Mouse (Mus musculus) lung, postnatal 0 days (tissue): ENCODE data around the gene Mettl16. TPM values are rescaled to one million over a fixed set of nuclear protein-coding genes. Genes with fewer than 3 reads are reported as not detected.

ENCODE experiments used
- ATAC-seq: fragments of 200-750 bp; cut with Nextera tagmentation; 2 replicates; pipeline ENCODE4 v1.8.0; 2017; ENCODE audit warnings: moderate library complexity
- DNase-seq: peaks from one replicate; pipeline ENCODE4 v3.0.0-alpha.2; 2016; ENCODE audit warnings: low spot score
- H3K27ac ChIP-seq: fragments of 300-500 bp; sonication (generic); 2 replicates; pipeline ENCODE4 v1.5.1; 2014; ENCODE audit warnings: antibody characterized with exemption, mild to moderate bottlenecking, low read length, mixed read lengths
- H3K27me3 ChIP-seq: fragments of 300-500 bp; sonication (generic); replicated peaks from 2 replicates; pipeline ENCODE4 v1.6.1; 2014; ENCODE audit warnings: low read length, mixed read lengths; ENCODE audit not compliant: insufficient read depth
- H3K36me3 ChIP-seq: fragments of 300-500 bp; sonication (generic); 2 replicates; pipeline ENCODE4 v1.6.1; 2014; ENCODE audit warnings: low read length, mixed read lengths; ENCODE audit not compliant: insufficient read depth
- H3K4me1 ChIP-seq: fragments of 300-500 bp; sonication (generic); 2 replicates; pipeline ENCODE4 v1.6.1; 2014; ENCODE audit warnings: antibody characterized with exemption, low read depth, low read length, mixed read lengths; ENCODE audit not compliant: insufficient read depth
- H3K4me2 ChIP-seq: fragments of 300-500 bp; sonication (generic); replicated peaks from 2 replicates; pipeline ENCODE4 v1.6.1; 2014; ENCODE audit warnings: low read depth, mild to moderate bottlenecking, low read length, moderate library complexity, mixed read lengths
- H3K4me3 ChIP-seq: fragments of 300-500 bp; sonication (generic); 2 replicates; pipeline ENCODE4 v1.5.1; 2014; ENCODE audit warnings: low read depth, low read length
- H3K9ac ChIP-seq: fragments of 300-500 bp; sonication (generic); replicated peaks from 2 replicates; pipeline ENCODE4 v1.6.1; 2014; ENCODE audit warnings: low read depth, mild to moderate bottlenecking
- H3K9me3 ChIP-seq: fragments of 300-500 bp; sonication (generic); 2 replicates; pipeline ENCODE4 v1.6.1; 2016; ENCODE audit warnings: low read length, mixed read lengths
- CTCF ChIP-seq: IDR thresholded peaks from 2 replicates; pipeline ENCODE4 v1.5.1; 2016; ENCODE audit warnings: antibody characterized with exemption, mild to moderate bottlenecking
- EP300 ChIP-seq: IDR thresholded peaks from 2 replicates; pipeline ENCODE4 v1.6.1; 2016; ENCODE audit warnings: antibody characterized with exemption, mild to moderate bottlenecking, control low read depth
- WGBS: fragments of 180-500 bp; shearing (Covaris S2); extraction: QIAGEN DNeasy Blood & Tissue Kit; methylation state at CpG from one replicate; pipeline ENCODE4 v1.1.7; 2014; 5-methylcytosine and 5-hydroxymethylcytosine counted together
- polyA plus RNA-seq: library from polyadenylated mRNA; unstranded; fragments of >200 nt; fragmentation: Nextera tagmentation; extraction: Ambion mirVana; gene quantifications from 2 replicates; pipeline ENCODE4 v1.2.1, GENCODE M21; 2015

The Mettl16 gene
- polyA plus RNA-seq, 1 experiment from 2014 or later: 13.7 TPM

GRCm38 (mm10) chr11:74838971-74839370, 68.3 kb downstream of the Mettl16 start:
- peak; percentile 97 for DNase-seq
- H3K4me3 ChIP-seq: peak overlapping the region; percentile 46
- peak overlapping the region; percentile 74 for H3K4me2 ChIP-seq
- TF ChIP-seq EP300 (no peak; the same call in 1 of the 2 replicates), CTCF (no peak)
- peaks cover 12% of the 10 kb centered on the region; the same call in 1 of the 2 replicates for H3K36me3 ChIP-seq
- no peaks in the 10 kb centered on the region for H3K9me3 ChIP-seq
- no peak overlapping the region for H3K9ac ChIP-seq
- WGBS: 4% methylated on average over 6 of the region's 6 CpGs
- H3K4me1 ChIP-seq: peaks cover 16% of the 10 kb centered on the region; the same call in 1 of the 2 replicates
- H3K27ac ChIP-seq: peak overlapping the region; percentile 98
- H3K27me3 ChIP-seq: no peaks in the 10 kb centered on the region
- ATAC-seq: peak; percentile 44

GRCm38 (mm10) chr11:74839860-74840715, 69.5 kb downstream of the Mettl16 start:
- DNase-seq (peak; percentile 30), ATAC-seq (no peak)
- 90% methylated on average over 19 of the region's 19 CpGs for WGBS
- Histone ChIP-seq H3K9me3 (no peaks in the 10 kb centered on the region), H3K4me2 (no peak overlapping the region), H3K27ac (peak overlapping the region; percentile 98), H3K4me3 (no peak overlapping the region), H3K9ac (no peak overlapping the region), H3K36me3 (peaks cover 12% of the 10 kb centered on the region; the same call in 1 of the 2 replicates), H3K4me1 (peaks cover 12% of the 10 kb centered on the region; the same call in 1 of the 2 replicates), H3K27me3 (no peaks in the 10 kb centered on the region)
- no peak for TF ChIP-seq EP300
- TF ChIP-seq CTCF: no peak

DNA sequence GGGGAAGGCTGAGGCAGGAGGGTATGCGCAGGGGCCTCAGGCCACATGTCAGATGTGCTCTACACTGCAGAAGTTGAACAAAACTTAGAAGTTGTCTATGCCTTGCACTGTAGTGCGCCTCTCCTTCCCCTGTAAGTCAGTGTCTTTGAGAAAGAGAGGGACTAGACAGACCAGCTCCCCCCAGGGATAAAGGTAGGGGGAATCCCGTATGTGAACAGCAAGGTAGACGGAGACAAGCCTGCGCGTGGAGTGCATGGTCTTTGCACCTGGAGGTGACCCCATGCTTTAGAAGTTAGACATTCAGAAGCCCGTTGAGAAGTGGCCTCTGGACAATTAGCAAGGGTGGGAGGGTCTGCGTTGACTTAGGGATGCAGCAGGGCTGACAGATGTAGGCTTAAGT, 70.1 kb downstream of the Mettl16 start:
- TF ChIP-seq CTCF (no peak), EP300 (no peak)
- Histone ChIP-seq H3K9me3 (no peaks in the 10 kb centered on the region), H3K27me3 (no peaks in the 10 kb centered on the region), H3K4me1 (peaks cover 12% of the 10 kb centered on the region; the same call in 1 of the 2 replicates), H3K4me2 (no peak overlapping the region), H3K9ac (no peak overlapping the region), H3K36me3 (peaks cover 12% of the 10 kb centered on the region; the same call in 1 of the 2 replicates), H3K4me3 (no peak overlapping the region), H3K27ac (no peak overlapping the region)
- DNase-seq (no peak), ATAC-seq (no peak)
- 85% methylated on average over 8 of the region's 8 CpGs for WGBS

GRCm38 (mm10) chr11:74841366-74841765, 70.7 kb downstream of the Mettl16 start:
- H3K9ac ChIP-seq: no peak overlapping the region
- H3K4me2 ChIP-seq: no peak overlapping the region
- TF ChIP-seq EP300: no peak
- TF ChIP-seq CTCF: no peak
- H3K36me3 ChIP-seq: peaks cover 12% of the 10 kb centered on the region; the same call in 1 of the 2 replicates
- no peak overlapping the region for H3K27ac ChIP-seq
- DNase-seq: no peak
- WGBS: 91% methylated on average over 9 of the region's 9 CpGs
- no peaks in the 10 kb centered on the region for H3K9me3 ChIP-seq
- ATAC-seq: no peak
- peaks cover 12% of the 10 kb centered on the region; the same call in 1 of the 2 replicates for H3K4me1 ChIP-seq
- H3K4me3 ChIP-seq: no peak overlapping the region
- H3K27me3 ChIP-seq: no peaks in the 10 kb centered on the region

- DNase-seq (no peak), ATAC-seq (no peak)
- 77% methylated on average over 13 of the region's 13 CpGs for WGBS
- TF ChIP-seq EP300 (no peak), CTCF (no peak)
- H3K4me3 ChIP-seq: no peak overlapping the region
- peaks cover 12% of the 10 kb centered on the region; the same call in 1 of the 2 replicates for H3K4me1 ChIP-seq
- no peak overlapping the region for H3K27ac ChIP-seq
- H3K27me3 ChIP-seq: no peaks in the 10 kb centered on the region
- H3K9me3 ChIP-seq: no peaks in the 10 kb centered on the region
- peaks cover 12% of the 10 kb centered on the region; the same call in 1 of the 2 replicates for H3K36me3 ChIP-seq
- no peak overlapping the region for H3K4me2 ChIP-seq
- no peak overlapping the region for H3K9ac ChIP-seq
Measured at GRCm38 (mm10) chr11:74842045-74842444, 71.4 kb downstream of the Mettl16 start.

GRCm38 (mm10) chr11:74842656-74843434, 72.2 kb downstream of the Mettl16 start:
- H3K27me3 ChIP-seq: no peaks in the 10 kb centered on the region
- no peak for ATAC-seq
- TF ChIP-seq EP300: no peak
- no peak for TF ChIP-seq CTCF
- H3K4me2 ChIP-seq: no peak overlapping the region
- DNase-seq: no peak
- H3K4me1 ChIP-seq: peaks cover 8% of the 10 kb centered on the region; the same call in 1 of the 2 replicates
- H3K9me3 ChIP-seq: no peaks in the 10 kb centered on the region
- no peak overlapping the region for H3K9ac ChIP-seq
- H3K36me3 ChIP-seq: peaks cover 12% of the 10 kb centered on the region; the same call in 1 of the 2 replicates
- 87% methylated on average over 15 of the region's 22 CpGs for WGBS
- no peak overlapping the region for H3K4me3 ChIP-seq
- no peak overlapping the region for H3K27ac ChIP-seq
